Mouse (Mus musculus): Measurements from ENCODE around the gene Frat2. TPM values are rescaled to one million over a fixed set of nuclear protein-coding genes. Genes with fewer than 3 reads are reported as not detected.
A peak's percentile ranks its signal among the peaks of the same experiment; 100 is the strongest.

Frat2 gene
- polyA plus RNA-seq, 1 experiment from 2014 or later, result 12.0 TPM

GRCm38 (mm10) chr19:41812525-41812924, 35.4 kb downstream of the Frat2 start:
- H3K9me3 ChIP-seq (replicated peaks), result no peaks in the 10 kb centered on the region
- H3K27me3 ChIP-seq (replicated peaks), result no peaks in the 10 kb centered on the region
- H3K36me3 ChIP-seq, result no peaks in the 10 kb centered on the region
- 80% methylated on average over 10 of the region's 10 CpGs for WGBS (ENCODE audit: insufficient replicate concordance)
- H3K27ac ChIP-seq, result no peak overlapping the region
- H3K4me2 ChIP-seq, result no peak overlapping the region
- no peak for ATAC-seq
- H3K9ac ChIP-seq, result no peak overlapping the region
- H3K4me3 ChIP-seq, result no peak overlapping the region
- peaks cover 53% of the 10 kb centered on the region for H3K4me1 ChIP-seq

GRCm38 (mm10) chr19:41810074-41810473, 37.9 kb downstream of the Frat2 start:
- ATAC-seq, result no peak
- 86% methylated on average over 5 of the region's 5 CpGs for WGBS (ENCODE audit: insufficient replicate concordance)
- Histone ChIP-seq H3K27ac (no peak overlapping the region), H3K27me3 (replicated peaks) (no peaks in the 10 kb centered on the region), H3K9me3 (replicated peaks) (peaks cover 6% of the 10 kb centered on the region), H3K9ac (no peak overlapping the region), H3K4me2 (no peak overlapping the region), H3K4me1 (peaks cover 53% of the 10 kb centered on the region), H3K4me3 (no peak overlapping the region), H3K36me3 (peaks cover 4% of the 10 kb centered on the region; the same call in 1 of the 2 replicates)

GRCm38 (mm10) chr19:41808104-41808634, 39.8 kb downstream of the Frat2 start:
- Histone ChIP-seq H3K4me2 (peak overlapping the region; percentile 54), H3K27ac (peak overlapping the region; percentile 84), H3K9ac (0 out of 2 replicates have a peak overlapping the region, but pooled peaks have one; percentile 42), H3K4me1 (peaks cover 46% of the 10 kb centered on the region), H3K9me3 (replicated peaks) (peaks cover 6% of the 10 kb centered on the region), H3K4me3 (no peak overlapping the region), H3K27me3 (replicated peaks) (no peaks in the 10 kb centered on the region), H3K36me3 (peaks cover 4% of the 10 kb centered on the region; the same call in 1 of the 2 replicates)
- WGBS (ENCODE audit: insufficient replicate concordance), result 57% methylated on average over 8 of the region's 8 CpGs
- no peak; the same call in 1 of the 2 replicates for ATAC-seq

- Histone ChIP-seq H3K4me2 (peak overlapping the region; percentile 54), H3K36me3 (peaks cover 4% of the 10 kb centered on the region; the same call in 1 of the 2 replicates), H3K27me3 (replicated peaks) (no peaks in the 10 kb centered on the region), H3K4me1 (peaks cover 46% of the 10 kb centered on the region), H3K4me3 (no peak overlapping the region), H3K9ac (peak overlapping the region; percentile 42), H3K9me3 (replicated peaks) (peaks cover 6% of the 10 kb centered on the region), H3K27ac (peak overlapping the region; percentile 84)
- WGBS (ENCODE audit: insufficient replicate concordance), result 22% methylated on average over 9 of the region's 9 CpGs
- peak; percentile 86 for ATAC-seq
Observed at GRCm38 (mm10) chr19:41807497-41807896, 40.4 kb downstream of the Frat2 start.

GRCm38 (mm10) chr19:41805831-41806230, 42.1 kb downstream of the Frat2 start:
- Histone ChIP-seq H3K9me3 (replicated peaks) (peaks cover 6% of the 10 kb centered on the region), H3K27me3 (replicated peaks) (no peaks in the 10 kb centered on the region), H3K27ac (no peak overlapping the region), H3K36me3 (peaks cover 4% of the 10 kb centered on the region; the same call in 1 of the 2 replicates), H3K4me3 (no peak overlapping the region), H3K4me1 (peaks cover 48% of the 10 kb centered on the region), H3K9ac (no peak overlapping the region), H3K4me2 (no peak overlapping the region)
- 90% methylated on average over 4 of the region's 4 CpGs for WGBS (ENCODE audit: insufficient replicate concordance)
- no peak for ATAC-seq

- WGBS (ENCODE audit: insufficient replicate concordance), result 41% methylated on average over 7 of the region's 7 CpGs
- H3K4me2 ChIP-seq, result no peak overlapping the region
- H3K36me3 ChIP-seq, result peaks cover 4% of the 10 kb centered on the region; the same call in 1 of the 2 replicates
- peaks cover 54% of the 10 kb centered on the region for H3K4me1 ChIP-seq
- 0 out of 2 replicates have a peak overlapping the region, but pooled peaks have one; percentile 48 for H3K27ac ChIP-seq
- H3K4me3 ChIP-seq, result no peak overlapping the region
- peaks cover 6% of the 10 kb centered on the region for H3K9me3 ChIP-seq (replicated peaks)
- ATAC-seq, result no peak
- no peaks in the 10 kb centered on the region for H3K27me3 ChIP-seq (replicated peaks)
- no peak overlapping the region for H3K9ac ChIP-seq
Observed at GRCm38 (mm10) chr19:41803322-41803721, 44.6 kb downstream of the Frat2 start.

- peak within 1 kb of the TSS; percentile 96 for H3K9ac ChIP-seq
- H3K4me1 ChIP-seq, result peaks cover 51% of the 10 kb centered on the region
- H3K4me2 ChIP-seq, result peak within 1 kb of the TSS; percentile 74
- peak within 1 kb of the TSS; percentile 99 for H3K4me3 ChIP-seq
- H3K27me3 ChIP-seq (replicated peaks), result no peaks in the 10 kb centered on the region
- peak; percentile 99 for ATAC-seq
- H3K9me3 ChIP-seq (replicated peaks), result peaks cover 6% of the 10 kb centered on the region
- WGBS (ENCODE audit: insufficient replicate concordance), result under 1% methylated on average over 44 of the region's 48 CpGs
- peaks cover 14% of the 10 kb centered on the region for H3K36me3 ChIP-seq
- H3K27ac ChIP-seq, result peak within 1 kb of the TSS; percentile 89
Observed at GRCm38 (mm10) chr19:41801742-41802369, 46.1 kb downstream of the Frat2 start, which contains the start of gene Arhgap19. Arhgap19 (minus strand) TSS chr19:41802047.

- no peak for ATAC-seq
- H3K9me3 ChIP-seq (replicated peaks), result peaks cover 6% of the 10 kb centered on the region
- H3K27ac ChIP-seq, result peak overlapping the region; percentile 89
- H3K36me3 ChIP-seq, result peaks cover 16% of the 10 kb centered on the region
- H3K4me3 ChIP-seq, result peak overlapping the region; percentile 99
- H3K9ac ChIP-seq, result peak overlapping the region; percentile 96
- WGBS (ENCODE audit: insufficient replicate concordance), result 3% methylated on average over 26 of the region's 26 CpGs
- H3K4me2 ChIP-seq, result peak overlapping the region; percentile 65
- H3K27me3 ChIP-seq (replicated peaks), result no peaks in the 10 kb centered on the region
- H3K4me1 ChIP-seq, result peaks cover 53% of the 10 kb centered on the region
Observed at GRCm38 (mm10) chr19:41800986-41801741, 46.8 kb downstream of the Frat2 start.

- H3K36me3 ChIP-seq, result peaks cover 12% of the 10 kb centered on the region
- H3K27me3 ChIP-seq (replicated peaks), result no peaks in the 10 kb centered on the region
- no peaks in the 10 kb centered on the region for H3K9me3 ChIP-seq (replicated peaks)
- no peak overlapping the region for H3K27ac ChIP-seq
- no peak for ATAC-seq
- 55% methylated on average over 6 of the region's 6 CpGs for WGBS (ENCODE audit: insufficient replicate concordance)
- H3K4me1 ChIP-seq, result peaks cover 59% of the 10 kb centered on the region
- H3K4me3 ChIP-seq, result peak overlapping the region; percentile 99
- H3K4me2 ChIP-seq, result peak overlapping the region; percentile 65
- peak overlapping the region; percentile 96 for H3K9ac ChIP-seq
Observed at GRCm38 (mm10) chr19:41800451-41800850, 47.5 kb downstream of the Frat2 start.

GRCm38 (mm10) chr19:41797536-41797935, 50.4 kb downstream of the Frat2 start:
- Histone ChIP-seq H3K27me3 (replicated peaks) (no peaks in the 10 kb centered on the region), H3K9ac (no peak overlapping the region), H3K9me3 (replicated peaks) (no peaks in the 10 kb centered on the region), H3K4me3 (no peak overlapping the region), H3K4me1 (peaks cover 73% of the 10 kb centered on the region), H3K27ac (no peak overlapping the region), H3K36me3 (peaks cover 12% of the 10 kb centered on the region), H3K4me2 (no peak overlapping the region)
- no peak for ATAC-seq
- 63% methylated on average over 6 of the region's 6 CpGs for WGBS (ENCODE audit: insufficient replicate concordance)

GRCm38 (mm10) chr19:41796789-41797327, 51.1 kb downstream of the Frat2 start:
- ATAC-seq, result no peak
- Histone ChIP-seq H3K9me3 (replicated peaks) (no peaks in the 10 kb centered on the region), H3K36me3 (peaks cover 13% of the 10 kb centered on the region), H3K4me3 (no peak overlapping the region), H3K27ac (no peak overlapping the region), H3K27me3 (replicated peaks) (no peaks in the 10 kb centered on the region), H3K9ac (no peak overlapping the region), H3K4me1 (peaks cover 69% of the 10 kb centered on the region), H3K4me2 (no peak overlapping the region)
- 63% methylated on average over 12 of the region's 12 CpGs for WGBS (ENCODE audit: insufficient replicate concordance)

All from liver, embryonic 12.5 days (tissue).